Mouse (Mus musculus): ENCODE measurements at regions not wholly inside any gene's neighbourhood (a gene's known extent, or its start where the extent isn't known, plus 50 kb on each side); places are given as distances from the start of the nearest gene placed in this dataset.
"Not testable (repeated sequence)": the region's sequence is repeated elsewhere in the genome, so short reads cannot be mapped to it uniquely, and the experiment has no call there.

DNA sequence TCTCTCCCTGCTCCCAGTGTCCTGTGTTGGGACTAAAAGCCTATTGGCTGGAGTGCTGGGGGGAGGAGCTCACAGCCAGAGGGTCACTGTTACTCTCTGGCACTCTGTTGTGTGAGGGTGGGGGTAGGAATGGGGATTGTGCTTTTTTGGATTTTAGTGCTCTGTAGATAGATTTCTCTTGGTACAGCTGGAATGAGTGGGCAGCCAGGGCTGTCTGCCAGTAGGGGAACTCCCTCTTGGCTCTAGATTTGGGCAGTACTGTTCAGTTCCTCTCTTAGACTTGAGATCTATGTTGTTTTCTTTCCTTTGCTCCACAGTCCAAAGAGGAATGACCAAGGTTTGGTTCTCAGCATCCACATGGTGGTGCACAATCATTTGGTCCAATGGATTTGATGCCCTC, 282.6 kb downstream of the Fgf9 start:
- DNase-seq (ENCODE audit: low spot score): no peak

DNA sequence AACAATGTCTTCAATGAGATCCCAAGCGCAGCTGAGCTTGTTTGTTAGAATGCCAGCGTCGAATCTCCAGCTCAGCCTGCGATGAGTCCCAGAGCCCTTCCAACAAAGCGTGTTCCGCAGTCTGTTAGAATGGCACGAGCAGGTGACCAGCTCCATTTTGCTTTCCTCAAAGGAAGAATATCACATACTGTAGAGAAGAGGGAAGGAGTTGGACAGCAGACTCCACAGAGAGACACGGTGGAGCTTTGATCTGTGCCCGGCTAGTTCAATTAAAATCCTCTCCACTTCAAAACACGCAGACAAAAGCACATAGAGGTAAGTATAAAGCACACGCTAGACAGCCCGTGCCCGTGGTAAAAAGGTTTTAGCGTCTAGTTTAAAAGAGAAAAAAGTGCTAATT, 265.8 kb downstream of the Fgf9 start:
- DNase-seq (ENCODE audit: low spot score): no peak

DNA sequence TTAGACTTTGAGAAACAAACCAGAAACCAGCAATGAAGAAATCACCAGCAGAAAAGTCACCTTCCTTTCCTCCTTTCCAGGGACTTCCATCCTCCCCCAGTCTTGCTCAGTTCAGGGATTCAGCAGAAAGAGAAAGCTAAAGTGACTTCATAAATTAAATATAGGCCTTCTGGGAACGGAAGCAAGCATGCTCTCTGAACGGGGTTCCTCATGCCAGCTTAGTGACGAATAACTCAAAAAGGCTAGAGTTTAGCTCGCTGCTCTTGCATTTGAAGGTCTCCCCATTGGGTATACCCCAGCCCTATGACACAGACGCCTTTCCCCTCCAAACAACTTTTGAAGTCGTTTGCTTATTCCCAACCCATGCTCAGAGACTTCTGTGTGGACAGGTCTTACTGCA, 252.8 kb downstream of the Fgf9 start:
- no peak for DNase-seq (ENCODE audit: low spot score)

DNA sequence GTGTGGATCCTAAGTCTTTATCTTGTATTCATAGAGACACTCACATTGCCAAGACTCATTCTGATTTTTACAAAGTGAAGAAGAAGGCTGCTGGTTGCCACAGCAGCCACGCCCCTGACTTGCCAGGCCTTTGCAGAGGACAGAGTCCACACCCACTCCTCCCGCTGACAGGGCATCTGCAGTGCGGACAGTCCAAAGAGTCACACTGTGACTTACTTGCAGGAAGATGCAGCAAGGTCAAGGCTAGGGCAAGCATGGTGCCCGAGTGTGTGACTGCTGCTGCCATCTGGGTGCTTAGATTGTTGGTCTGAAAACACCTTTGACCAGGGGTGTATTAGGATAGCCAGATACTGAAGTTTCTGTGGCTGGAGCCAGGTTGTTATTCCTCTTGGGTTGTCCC, 252.1 kb downstream of the Fgf9 start:
- DNase-seq (ENCODE audit: low spot score): no peak

DNA sequence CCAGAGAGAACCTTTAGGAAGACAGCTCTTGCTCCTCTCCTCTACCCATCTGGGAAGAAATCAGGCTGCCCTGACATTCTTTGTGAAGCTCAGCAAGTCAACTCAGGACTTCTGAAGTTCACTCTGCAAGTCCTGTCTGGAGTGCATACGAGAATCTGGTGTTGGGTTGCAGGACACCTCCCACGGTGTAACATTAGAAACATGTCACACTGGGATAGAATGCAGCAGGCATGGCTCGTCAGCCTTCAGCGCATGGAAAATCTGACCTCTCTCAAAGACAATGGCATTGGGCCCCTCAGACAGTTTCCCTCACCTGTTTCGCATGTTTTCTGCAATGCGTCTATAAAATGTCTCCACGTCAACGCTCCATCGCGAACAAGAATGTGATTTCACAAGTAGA, 251.5 kb downstream of the Fgf9 start:
- DNase-seq (ENCODE audit: low spot score): no peak

DNA sequence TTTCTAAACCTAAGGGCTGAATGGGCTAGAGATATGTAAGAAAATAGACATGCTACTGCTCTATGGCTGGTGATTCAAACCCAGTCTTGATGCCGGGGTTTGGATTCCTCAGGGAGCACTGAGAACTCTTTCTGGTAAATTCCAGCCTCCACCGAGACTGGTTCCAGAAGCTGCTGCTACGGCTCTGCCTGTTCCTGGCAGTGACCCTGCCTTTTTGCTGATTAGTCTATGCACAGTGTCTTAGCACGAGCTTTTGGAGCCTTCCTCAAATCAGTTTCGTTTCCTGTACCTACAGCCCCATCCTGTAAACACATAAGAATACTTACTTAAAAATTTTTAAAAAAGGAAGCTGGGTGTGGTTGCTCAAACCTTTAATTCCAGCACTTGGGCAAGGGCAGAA, 250.9 kb downstream of the Fgf9 start:
- no peak for DNase-seq (ENCODE audit: low spot score)

DNA sequence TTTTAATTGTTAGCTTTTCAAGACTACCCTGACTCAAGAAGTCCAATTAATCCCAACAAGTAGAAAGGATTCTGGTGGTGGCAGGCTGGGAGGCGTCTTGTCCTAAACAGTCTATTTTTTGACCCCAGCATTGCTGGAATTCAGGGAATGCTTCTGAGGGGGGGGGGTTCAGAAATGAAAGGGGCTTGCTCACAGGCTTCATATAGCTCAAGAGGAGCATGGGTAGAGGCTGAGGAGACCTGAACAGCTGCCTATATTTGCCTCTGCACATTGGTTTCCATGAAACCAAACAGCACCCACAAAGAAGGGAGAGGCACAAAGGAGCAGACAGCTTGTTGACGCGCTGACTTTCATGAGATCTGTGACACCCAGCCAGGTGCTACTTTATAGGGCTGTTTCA, 247.3 kb downstream of the Fgf9 start:
- DNase-seq (ENCODE audit: low spot score): no peak

DNA sequence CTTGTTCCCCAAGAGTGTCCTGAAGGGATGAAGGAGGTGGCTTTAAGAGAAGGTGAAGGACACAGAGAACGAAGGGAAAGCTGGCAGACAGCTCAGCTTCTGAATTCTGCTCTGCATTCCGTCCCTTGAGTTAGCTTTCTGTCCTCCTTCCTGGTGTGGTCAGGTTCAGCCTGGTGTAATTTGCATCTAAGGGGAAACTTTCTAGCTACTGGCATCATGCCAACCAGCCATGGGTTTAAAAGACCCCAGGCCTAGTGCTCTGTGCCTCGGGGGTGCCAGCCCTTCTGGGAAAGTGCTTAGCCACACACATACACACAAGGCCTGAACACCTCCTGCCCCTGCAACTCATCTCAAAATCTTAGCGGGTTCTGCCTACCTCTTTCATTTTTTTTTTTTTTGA, 246.9 kb downstream of the Fgf9 start:
- DNase-seq (ENCODE audit: low spot score): no peak

DNA sequence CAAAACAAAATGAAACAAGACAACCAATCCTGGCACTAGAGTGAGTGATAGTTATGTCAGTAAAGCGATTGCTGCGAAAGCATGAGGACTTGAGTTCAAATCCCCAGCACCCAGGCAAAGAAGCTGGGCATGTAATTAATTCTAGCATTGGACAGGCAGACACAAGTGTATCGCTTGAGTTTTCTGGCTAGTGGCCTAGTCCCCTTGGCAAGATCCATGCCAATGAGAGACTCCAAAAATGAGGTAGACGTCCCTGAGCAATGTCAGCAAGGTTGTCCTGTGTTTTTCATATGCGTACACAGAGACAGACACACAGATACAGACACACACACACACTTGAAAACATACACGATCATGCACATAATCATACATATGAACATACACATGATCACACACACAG, 237.3 kb downstream of the Fgf9 start:
- DNase-seq (ENCODE audit: low spot score): no peak

DNA sequence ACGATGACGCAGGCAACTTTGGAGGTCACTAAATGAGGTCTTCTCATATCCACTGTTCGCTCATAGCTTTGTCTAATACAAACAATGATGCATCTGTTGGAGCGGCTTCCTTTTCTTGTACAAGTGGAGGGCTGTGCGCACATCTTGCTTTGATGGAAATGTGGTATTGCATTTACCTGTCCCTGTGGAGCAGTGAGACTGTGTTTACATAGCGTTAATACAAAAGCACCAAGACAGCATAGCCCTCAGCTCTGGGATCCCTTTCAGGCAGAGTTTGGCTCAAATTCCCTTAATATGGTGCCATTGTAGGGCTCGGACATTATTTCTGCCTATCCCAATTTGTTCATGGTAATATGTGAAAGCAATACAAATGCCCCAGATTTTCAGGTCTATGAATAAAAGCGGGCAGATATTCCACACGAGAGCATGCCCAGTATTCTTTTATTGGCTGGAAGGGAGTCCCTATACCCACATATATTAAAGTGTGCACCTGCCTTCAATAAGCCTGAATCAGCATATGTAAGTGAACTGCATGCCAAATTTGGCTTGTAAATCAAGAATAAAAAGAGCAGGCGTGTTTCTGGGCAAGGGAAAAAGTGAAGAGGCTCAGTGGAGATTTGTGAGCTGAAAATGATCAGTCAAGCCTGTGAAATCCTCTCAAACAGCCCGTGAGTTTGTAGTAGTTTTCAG, 236.6 kb downstream of the Fgf9 start:
- DNase-seq (ENCODE audit: low spot score): no peak

DNA sequence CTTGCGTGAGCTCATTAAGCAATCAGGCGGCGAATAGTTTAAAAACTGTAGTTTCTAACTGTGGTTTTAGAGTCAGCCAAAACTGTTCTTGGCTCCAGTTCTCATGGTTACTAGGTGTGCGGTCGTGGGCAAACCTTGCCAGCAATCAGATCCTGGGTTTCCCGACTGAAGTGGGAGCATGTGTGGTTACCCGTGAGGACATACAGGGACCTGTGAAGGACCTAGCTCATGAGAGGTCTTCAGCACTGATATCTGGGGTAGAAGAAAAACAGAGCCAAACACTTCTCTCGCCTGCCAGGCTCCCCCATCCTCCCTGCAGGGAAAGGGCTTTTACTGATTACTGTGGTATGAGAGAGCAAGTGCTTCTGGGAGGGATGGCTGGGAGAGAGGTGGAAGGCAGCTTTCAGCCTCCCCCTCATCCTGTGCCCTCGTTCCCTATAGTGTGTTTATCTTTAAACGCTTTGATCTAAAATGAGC, 230.1 kb downstream of the Fgf9 start:
- peak; percentile 25 for DNase-seq (ENCODE audit: low spot score)

DNA sequence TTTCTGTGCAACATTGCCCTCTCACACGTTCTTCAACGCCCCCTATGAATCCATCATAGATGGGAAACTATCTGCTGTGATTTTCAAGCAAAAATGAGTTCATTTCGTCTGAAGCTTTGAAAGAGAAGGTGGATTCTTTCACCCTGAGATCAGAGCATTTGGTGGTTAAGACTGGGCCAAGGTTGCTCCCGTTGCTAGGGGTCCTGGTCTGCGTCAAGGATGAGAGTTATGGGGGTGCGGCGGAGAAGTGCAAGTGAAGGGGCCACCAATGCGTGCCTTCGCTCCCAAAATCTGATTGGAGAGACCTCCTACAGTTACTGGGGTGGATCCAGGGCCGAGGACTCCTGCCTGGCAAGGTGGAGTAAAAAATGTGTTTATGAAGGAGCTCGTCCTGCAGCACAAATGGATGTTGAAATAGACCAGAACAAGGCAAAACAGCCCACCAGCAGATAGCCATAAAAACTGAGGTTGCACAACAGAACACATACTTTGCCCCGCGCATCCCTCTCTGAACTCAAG, 215.7 kb downstream of the Fgf9 start:
- DNase-seq (ENCODE audit: low spot score): no peak

DNA sequence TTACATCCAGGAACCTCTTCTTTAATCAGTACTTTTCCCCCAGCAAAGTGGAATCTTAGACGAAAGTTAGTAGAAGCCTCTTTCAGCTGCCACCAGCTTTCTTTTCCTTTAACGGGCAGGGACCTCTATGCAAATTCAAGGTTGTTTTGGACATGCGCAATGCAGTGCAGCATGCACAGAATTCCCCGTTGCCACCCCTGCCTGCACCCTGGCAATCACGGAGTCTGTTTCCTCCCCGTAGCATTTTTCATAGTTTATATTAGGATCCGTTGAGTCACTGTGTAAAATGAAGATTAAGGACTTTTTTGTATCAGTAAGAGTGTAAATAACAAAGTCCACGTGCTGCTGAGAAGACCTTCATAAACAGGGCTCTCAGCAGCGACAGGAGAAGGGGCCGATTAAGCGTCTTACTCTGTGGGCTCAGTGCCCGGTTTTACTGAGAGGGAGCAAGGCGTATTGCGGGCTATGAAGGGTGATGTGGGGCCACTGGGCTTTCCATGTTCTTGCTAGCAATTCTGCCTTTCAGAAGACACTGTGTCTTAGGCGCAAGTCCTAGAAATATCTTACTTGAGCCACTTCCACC, 212.5 kb downstream of the Fgf9 start:
- peak; percentile 44 for DNase-seq (ENCODE audit: low spot score)

DNA sequence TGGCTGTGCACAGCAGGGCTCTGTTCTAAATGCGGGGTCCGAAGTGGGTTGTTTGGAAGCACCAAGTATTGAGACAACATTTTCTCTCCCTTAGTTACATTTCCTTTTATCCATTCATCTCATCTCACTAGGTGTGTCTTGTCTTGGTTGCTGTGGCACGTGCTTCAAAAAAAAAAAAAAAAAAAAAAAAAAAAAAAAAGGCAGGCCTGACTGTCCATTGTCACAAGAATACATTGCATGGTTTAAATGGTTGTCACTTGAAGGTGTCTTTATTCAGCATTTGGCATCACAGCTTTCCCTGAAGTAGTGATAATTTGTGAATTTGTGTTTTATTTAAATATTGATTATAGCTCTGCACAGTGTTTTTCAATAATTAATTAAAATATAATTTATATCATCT, 211.9 kb downstream of the Fgf9 start:
- DNase-seq (ENCODE audit: low spot score): no peak

DNA sequence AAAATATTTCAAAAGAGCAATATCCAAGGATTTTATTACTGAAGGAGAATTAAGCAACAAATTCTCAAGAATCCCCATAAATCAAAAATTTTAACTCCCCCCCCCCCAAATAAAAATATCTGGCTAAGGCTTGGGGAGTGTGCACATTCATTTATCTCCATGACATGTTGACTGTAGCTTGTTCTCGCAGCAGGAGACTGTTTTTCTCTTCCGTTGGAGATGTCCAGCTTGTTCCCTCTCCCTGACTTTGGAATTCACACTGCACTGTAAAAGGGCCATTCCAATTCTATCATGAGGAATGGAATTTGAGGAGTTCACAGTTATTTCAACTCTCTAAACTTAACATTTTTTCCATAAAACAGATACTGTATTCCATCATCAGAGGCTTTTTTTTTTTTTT, 204.1 kb downstream of the Fgf9 start:
- DNase-seq (ENCODE audit: low spot score): not testable (repeated sequence)

DNA sequence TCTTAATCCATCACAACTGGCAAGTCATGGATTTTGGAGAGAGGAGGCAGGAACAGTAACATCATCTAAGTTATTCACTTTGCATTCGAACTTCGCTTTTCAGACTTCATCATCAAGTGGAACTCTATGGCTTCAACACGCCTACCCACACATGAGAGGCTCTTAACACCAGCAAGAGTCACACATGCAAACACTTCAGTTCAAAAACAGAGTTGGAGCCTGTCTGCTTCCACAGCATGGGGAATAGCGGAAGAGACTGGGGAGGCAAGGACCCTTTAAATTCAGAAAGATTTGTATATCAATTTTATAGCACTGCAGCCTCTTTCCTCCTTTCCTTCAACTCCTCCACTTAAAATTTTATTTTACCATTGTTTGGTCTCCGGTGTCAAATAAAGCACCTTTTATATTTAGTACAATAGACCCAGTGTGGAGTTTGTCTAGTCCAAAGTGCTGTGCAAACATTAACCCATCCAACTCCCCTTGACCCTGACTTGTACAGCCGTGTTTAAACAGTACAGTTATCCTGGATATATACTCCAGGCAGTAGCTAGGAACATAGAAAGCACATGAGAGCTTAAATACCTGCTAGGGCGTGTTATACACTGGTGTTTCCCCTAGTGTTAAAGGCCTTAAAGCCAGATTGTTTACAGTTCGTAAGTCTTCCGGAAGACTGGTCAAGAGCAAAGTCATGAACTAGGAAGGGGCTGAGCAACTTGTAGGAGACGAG, 203.5 kb downstream of the Fgf9 start:
- DNase-seq (ENCODE audit: low spot score): no peak

DNA sequence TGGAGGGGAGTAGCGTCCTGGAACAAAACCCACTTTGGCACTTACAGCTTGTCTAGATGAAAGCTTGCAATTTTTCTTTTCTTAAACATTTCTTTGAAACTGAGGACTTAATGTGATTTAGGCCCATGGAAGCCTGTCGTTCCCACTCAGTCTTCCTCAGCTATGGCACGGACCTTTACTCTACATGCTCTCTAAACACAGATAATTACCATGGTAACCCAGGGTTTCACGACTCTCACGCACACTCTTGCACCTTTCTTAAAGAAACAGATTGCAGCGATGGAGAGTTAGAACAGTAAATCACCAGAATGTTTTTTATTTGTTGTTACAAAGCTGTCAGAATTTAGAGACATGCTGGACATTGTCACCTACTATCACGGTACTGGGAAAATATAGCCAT, 195.0 kb downstream of the Fgf9 start:
- no peak for DNase-seq (ENCODE audit: low spot score)

DNA sequence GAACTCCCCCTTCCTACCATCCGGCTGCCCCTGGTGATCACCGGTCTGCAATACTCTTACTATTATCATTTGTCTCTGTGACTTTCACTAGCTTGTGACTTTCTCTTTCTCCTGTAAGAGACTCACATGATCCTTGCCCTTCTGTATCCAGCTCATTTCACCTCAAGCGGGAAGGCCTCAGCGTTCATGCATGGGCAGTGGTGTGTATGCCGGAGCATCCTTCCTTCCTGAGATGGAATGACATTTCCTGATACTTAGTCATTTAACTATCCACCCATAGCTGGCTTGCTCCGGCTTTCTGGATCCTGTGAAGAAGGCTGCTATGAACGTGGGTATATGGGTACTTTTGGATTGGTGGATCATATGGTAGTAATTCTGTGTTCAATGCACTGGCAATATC, 194.1 kb downstream of the Fgf9 start:
- DNase-seq (ENCODE audit: low spot score): no peak

DNA sequence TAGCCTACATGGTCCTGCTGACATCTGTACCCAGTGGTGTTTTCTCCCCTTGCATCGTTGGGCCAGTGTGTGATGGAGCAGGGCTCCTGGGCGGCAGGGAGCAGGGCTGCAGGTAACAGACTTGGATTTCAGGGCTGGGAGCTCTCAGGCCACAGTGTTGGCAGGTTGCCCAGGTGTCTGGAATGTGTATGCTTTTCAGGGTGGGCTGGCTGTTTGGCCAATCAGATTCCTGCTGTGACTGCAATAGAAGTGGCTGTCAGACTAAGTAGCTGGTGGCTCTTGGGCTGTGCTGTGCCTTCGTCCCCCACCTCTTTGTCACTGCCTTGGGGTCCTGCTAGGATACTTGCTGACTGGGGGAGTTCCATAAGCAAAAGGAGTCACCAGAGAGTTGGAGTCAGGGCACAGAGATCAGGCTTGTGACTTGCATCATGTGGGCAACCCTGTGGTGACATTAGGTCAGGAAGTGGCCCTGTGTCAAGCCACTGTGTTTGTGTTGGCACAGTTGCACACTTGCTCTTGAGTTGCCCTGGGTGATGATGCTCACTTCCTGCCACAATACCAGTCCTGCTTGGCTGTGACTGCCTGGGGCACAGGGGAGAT, 183.1 kb downstream of the Fgf9 start:
- DNase-seq (ENCODE audit: low spot score): peak; percentile 41

DNA sequence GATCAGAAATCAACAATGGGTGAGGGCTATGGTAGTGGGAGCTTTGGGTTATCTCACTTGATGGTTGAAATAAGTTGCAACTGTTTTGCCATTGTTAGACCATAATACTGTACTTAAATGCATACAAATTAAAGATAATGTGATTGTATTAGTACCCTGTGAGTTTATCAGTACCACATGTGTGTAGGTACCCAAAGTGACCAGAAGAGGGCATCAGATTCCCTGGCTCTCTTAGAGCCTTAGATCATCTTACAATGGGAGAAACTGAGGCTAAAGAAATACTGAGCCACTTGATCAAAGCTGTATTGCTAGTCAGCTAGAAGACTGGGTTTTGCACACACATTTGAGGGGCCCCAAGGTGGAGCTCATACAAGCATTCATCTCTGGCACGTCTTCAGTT, 155.5 kb downstream of the Fgf9 start:
- no peak for DNase-seq (ENCODE audit: low spot score)

DNA sequence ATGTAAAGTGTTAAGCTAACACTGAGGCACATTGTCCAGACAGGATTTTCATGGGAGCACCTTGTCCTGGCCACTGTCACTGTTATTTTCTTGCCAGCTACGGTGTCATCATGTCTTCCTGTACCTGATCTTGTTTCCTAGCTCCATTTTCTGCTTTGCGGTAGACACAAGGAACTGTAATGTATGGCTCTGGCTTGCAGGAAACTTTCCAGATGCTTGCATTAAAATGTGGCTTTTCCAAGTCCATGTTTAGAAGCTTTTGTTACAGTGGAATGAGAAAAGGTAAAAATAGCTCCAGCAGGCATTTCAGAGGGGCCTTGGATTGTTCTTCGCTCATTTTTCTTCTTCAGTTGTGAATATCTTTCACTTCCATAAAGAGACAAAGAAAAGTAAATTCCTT, 154.1 kb downstream of the Fgf9 start:
- no peak for DNase-seq (ENCODE audit: low spot score)

DNA sequence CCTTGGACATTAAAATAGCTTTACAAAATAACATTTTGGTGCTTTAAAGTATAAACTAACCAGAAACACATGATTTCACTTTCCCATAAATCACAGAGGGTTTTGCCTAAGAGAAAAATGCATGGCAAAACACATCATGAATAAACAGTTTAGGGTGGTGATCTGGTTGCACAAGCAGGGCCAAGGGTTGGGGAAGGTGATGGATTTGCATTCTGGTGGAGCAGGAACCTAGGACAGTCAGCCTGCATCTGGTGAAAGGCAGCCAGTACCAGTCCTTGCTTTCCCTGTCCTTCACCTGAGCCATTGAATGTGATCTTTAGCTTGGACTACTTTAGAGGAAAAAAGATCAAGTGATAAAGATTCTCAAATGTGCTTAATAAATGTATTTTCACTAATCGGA, 138.1 kb downstream of the Fgf9 start:
- no peak for DNase-seq (ENCODE audit: low spot score)
